12 mouse cellular contexts compared by ENCODE assay signal in the genomic region with DNA sequence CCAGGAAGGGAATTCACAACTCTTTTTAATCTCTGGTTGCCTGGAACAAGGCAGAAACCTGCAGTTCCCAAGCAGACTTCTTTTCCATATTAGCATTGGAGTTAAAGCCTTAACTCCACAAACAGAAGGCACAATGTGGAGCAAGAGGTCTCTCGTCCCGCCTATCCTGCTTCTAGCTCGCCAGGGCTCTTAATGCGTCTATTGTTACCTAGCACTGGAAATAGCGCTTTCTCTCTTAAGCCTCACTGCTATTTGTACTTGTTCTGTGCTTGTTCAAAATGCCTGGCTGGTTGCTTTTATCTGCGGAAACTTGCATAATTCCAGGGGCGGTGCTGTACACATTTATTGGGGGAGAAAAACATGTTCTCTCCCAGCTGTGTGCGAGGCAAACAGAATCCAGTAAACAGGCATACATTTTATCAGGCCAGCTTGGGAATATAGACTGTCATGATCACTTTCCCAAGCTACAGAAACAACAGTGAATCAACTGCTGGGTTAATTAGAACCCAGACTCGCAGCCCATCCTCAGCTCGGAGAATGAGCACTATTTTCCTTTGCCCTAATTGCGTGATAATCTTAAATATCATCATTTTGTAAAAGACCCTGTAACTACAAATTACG. TPM values are rescaled to one million over a fixed set of nuclear protein-coding genes. Genes with fewer than 3 reads are reported as not detected.
DNase-seq lines count a peak whose midpoint lies in the region; ATAC-seq and TF ChIP-seq lines count a peak whose summit lies in the region.
"Had no signal": no experiment of that assay in that cellular context is flagged by ENCODE, and none has a peak within 500 bp of the region (broad histone marks: within the 10 kb centered on the region; RNA-seq: fewer than 3 reads in every experiment).

No protein-coding gene starts in this region.

- no peaks in the 10 kb centered on the region for H3K27me3 ChIP-seq in heart, embryonic 16.5 days (ENCODE audit: control insufficient read depth, insufficient read depth, low read length)
- H3K27me3 ChIP-seq in heart, embryonic 11.5 days (ENCODE audit: control insufficient read depth, insufficient read depth, low read length) = no peaks in the 10 kb centered on the region
- H3K27me3 ChIP-seq in forebrain, embryonic 16.5 days (replicated peaks; ENCODE audit: control insufficient read depth, insufficient read depth, low read length) = no peaks in the 10 kb centered on the region
- no peaks in the 10 kb centered on the region for H3K27me3 ChIP-seq in midbrain, embryonic 14.5 days (ENCODE audit: control insufficient read depth, insufficient read depth, low read length)

- intact Hi-C loops in gastrocnemius, adult 2 months (cut with DNase I) = loop anchor here (5.0 to 10.0 kb wide), 3 partner anchors 62 to 430 kb away; no protein-coding TSS in a partner anchor
- intact Hi-C loops in left cerebral cortex, adult 2 months (cut with DNase I) = loop anchor here (5.0 to 10.0 kb wide), 3 partner anchors 160 to 442 kb away; a partner anchor contains a TSS

- H3K4me1 ChIP-seq in heart, embryonic 16.5 days (ENCODE audit: control insufficient read depth, insufficient read depth, low read length) = peaks cover 7% of the 10 kb centered on the region
- H3K4me1 ChIP-seq in heart, embryonic 11.5 days (ENCODE audit: control insufficient read depth, insufficient read depth, low read length) = no peaks in the 10 kb centered on the region
- peaks cover 11% of the 10 kb centered on the region; the same call in 1 of the 2 replicates for H3K4me1 ChIP-seq in forebrain, embryonic 16.5 days (replicated peaks; ENCODE audit: control insufficient read depth, insufficient read depth, low read length)
- peaks cover 5% of the 10 kb centered on the region; the same call in 1 of the 2 replicates for H3K4me1 ChIP-seq in midbrain, embryonic 14.5 days (ENCODE audit: control insufficient read depth, insufficient read depth, low read length)

- H3K4me2 ChIP-seq in heart, embryonic 16.5 days (ENCODE audit: low read depth, low read length) = no peak overlapping the region
- H3K4me2 ChIP-seq in heart, embryonic 11.5 days = no peak overlapping the region
- peak overlapping the region; percentile 24 for H3K4me2 ChIP-seq in forebrain, embryonic 16.5 days (ENCODE audit: low read length)
- peak overlapping the region; percentile 24 for H3K4me2 ChIP-seq in midbrain, embryonic 14.5 days (ENCODE audit: low read length)
- H3K4me2 ChIP-seq: liver, embryonic 11.5 days had no signal

- no peaks in the 10 kb centered on the region for H3K36me3 ChIP-seq in heart, embryonic 16.5 days (ENCODE audit: control insufficient read depth, insufficient read depth)
- H3K36me3 ChIP-seq in heart, embryonic 11.5 days (ENCODE audit: control insufficient read depth, insufficient read depth, low read length) = no peaks in the 10 kb centered on the region
- H3K36me3 ChIP-seq in forebrain, embryonic 16.5 days (ENCODE audit: control insufficient read depth, insufficient read depth) = no peaks in the 10 kb centered on the region
- H3K36me3 ChIP-seq in midbrain, embryonic 14.5 days (ENCODE audit: control insufficient read depth, insufficient read depth, low read length) = no peaks in the 10 kb centered on the region

- ATAC-seq in heart, embryonic 16.5 days (replicated peaks; ENCODE audit: extremely low read depth, insufficient read depth, low FRiP score) = no peak
- ATAC-seq in heart, embryonic 11.5 days (replicated peaks; ENCODE audit: insufficient number of reproducible peaks, low FRiP score, low TSS enrichment) = no peak
- ATAC-seq in forebrain, embryonic 16.5 days = peak; percentile 71
- peak; percentile 19; the same call in 1 of the 2 replicates for ATAC-seq in midbrain, embryonic 14.5 days (ENCODE audit: low FRiP score, low TSS enrichment)

- no peaks in the 10 kb centered on the region for H3K9me3 ChIP-seq in heart, embryonic 16.5 days (replicated peaks; ENCODE audit: control insufficient read depth, low read length)
- H3K9me3 ChIP-seq in heart, embryonic 11.5 days (replicated peaks; ENCODE audit: control insufficient read depth, low read length) = no peaks in the 10 kb centered on the region
- no peaks in the 10 kb centered on the region for H3K9me3 ChIP-seq in forebrain, embryonic 16.5 days (ENCODE audit: control insufficient read depth, low read length)
- H3K9me3 ChIP-seq in midbrain, embryonic 14.5 days (ENCODE audit: control insufficient read depth, low read length) = no peaks in the 10 kb centered on the region

- DNase-seq in embryo, embryonic 11 days = peak; percentile 36
- DNase-seq in midbrain, embryonic 14.5 days = peak; percentile 61
- no peak for DNase-seq in gastrocnemius, adult 2 months
- DNase-seq in ovary, adult 18-20 months (ENCODE audit: low spot score) = no peak
- no peak for DNase-seq in left cerebral cortex, adult 2 months (ENCODE audit: extremely low spot score in 1 of 2, low spot score in 2 of 2)
- DNase-seq: cerebellum, postnatal 14 days; kidney, adult 8-10 months had no signal

- no peak overlapping the region for H3K27ac ChIP-seq in heart, embryonic 16.5 days (ENCODE audit: low read length)
- H3K27ac ChIP-seq in heart, embryonic 11.5 days (ENCODE audit: low read depth, low read length) = no peak overlapping the region
- no peak overlapping the region for H3K27ac ChIP-seq in forebrain, embryonic 16.5 days (ENCODE audit: low read length)
- no peak overlapping the region for H3K27ac ChIP-seq in midbrain, embryonic 14.5 days (replicated peaks; ENCODE audit: low read depth, low read length)
- no peak overlapping the region for H3K27ac ChIP-seq in gastrocnemius, adult 2 months
- no peak overlapping the region for H3K27ac ChIP-seq in left cerebral cortex, adult 2 months

- WGBS in heart, embryonic 16.5 days = 51% methylated on average over 12 of the region's 12 CpGs
- WGBS in heart, embryonic 11.5 days (ENCODE audit: insufficient replicate concordance) = 56% methylated on average over 12 of the region's 12 CpGs
- WGBS in forebrain, embryonic 16.5 days = 6% methylated on average over 12 of the region's 12 CpGs
- 19% methylated on average over 12 of the region's 12 CpGs for WGBS in midbrain, embryonic 14.5 days

- no peak for TF ChIP-seq CTCF in gastrocnemius, adult 2 months (IDR thresholded peaks at IDR 0.05)
- no peak for TF ChIP-seq CTCF in left cerebral cortex, adult 2 months (IDR thresholded peaks at IDR 0.05)

- 0 out of 2 replicates have a peak overlapping the region, but pooled peaks have one; percentile 1 for H3K9ac ChIP-seq in heart, embryonic 16.5 days (ENCODE audit: low read length)
- no peak overlapping the region for H3K9ac ChIP-seq in heart, embryonic 11.5 days (ENCODE audit: low read depth, low read length)
- H3K9ac ChIP-seq in forebrain, embryonic 16.5 days (replicated peaks; ENCODE audit: low read depth, low read length) = no peak overlapping the region; the same call in 1 of the 2 replicates
- H3K9ac ChIP-seq in midbrain, embryonic 14.5 days (replicated peaks; ENCODE audit: low read length) = no peak overlapping the region

- no peak overlapping the region for H3K4me3 ChIP-seq in heart, embryonic 16.5 days (ENCODE audit: low read length)
- H3K4me3 ChIP-seq in heart, embryonic 11.5 days (ENCODE audit: low read depth, low read length) = no peak overlapping the region
- H3K4me3 ChIP-seq in forebrain, embryonic 16.5 days (replicated peaks; ENCODE audit: low read length) = peak overlapping the region; percentile 2; the same call in 1 of the 2 replicates
- no peak overlapping the region for H3K4me3 ChIP-seq in midbrain, embryonic 14.5 days (replicated peaks; ENCODE audit: low read depth, low read length)
- no peak overlapping the region for H3K4me3 ChIP-seq in gastrocnemius, adult 2 months
- H3K4me3 ChIP-seq in left cerebral cortex, adult 2 months = no peak overlapping the region

RNA-seq across cellular contexts. Expression of a gene that starts 41.2 kb away (rescaled TPM):
- polyA plus RNA-seq in heart, embryonic 16.5 days (2015; fragmentation: Nextera tagmentation; extraction: Ambion mirVana) = 54.2 and 59.9 TPM in 2 replicates
- 50.5 and 64.4 TPM in 2 replicates for polyA plus RNA-seq in heart, embryonic 11.5 days (2014; fragmentation: Nextera tagmentation; extraction: Ambion mirVana)
- polyA plus RNA-seq in forebrain, embryonic 16.5 days (2015; fragmentation: Nextera tagmentation; extraction: Ambion mirVana) = 0.04 and 0.10 TPM in 2 replicates
- polyA plus RNA-seq in midbrain, embryonic 14.5 days (2014; fragmentation: Nextera tagmentation; extraction: Ambion mirVana) = 0.09 TPM in 1 of 2 replicates, not detected in the other
- 100 to 1,000 TPM; 491 to 601 TPM for total RNA-seq in gastrocnemius, adult 2 months (2021)
- under 1 TPM in 1 of 2 experiments, not detected in 1; 0.07 TPM for total RNA-seq in left cerebral cortex, adult 2 months (2021)
- total RNA-seq: monocyte, adult 5-6 weeks had no signal

RNA-seq across cellular contexts. Expression of a gene that starts 50.4 kb away (rescaled TPM):
- polyA plus RNA-seq in heart, embryonic 16.5 days (2015; fragmentation: Nextera tagmentation; extraction: Ambion mirVana) = 19.5 and 23.6 TPM in 2 replicates
- polyA plus RNA-seq in heart, embryonic 11.5 days (2014; fragmentation: Nextera tagmentation; extraction: Ambion mirVana) = 11.2 and 13.4 TPM in 2 replicates
- polyA plus RNA-seq in forebrain, embryonic 16.5 days (2015; fragmentation: Nextera tagmentation; extraction: Ambion mirVana) = 7.7 and 9.3 TPM in 2 replicates
- 5.1 and 7.1 TPM in 2 replicates for polyA plus RNA-seq in midbrain, embryonic 14.5 days (2014; fragmentation: Nextera tagmentation; extraction: Ambion mirVana)
- under 1 TPM; 0.71 to 0.84 TPM for total RNA-seq in gastrocnemius, adult 2 months (2021)
- total RNA-seq in left cerebral cortex, adult 2 months (2021) = 1 to 10 TPM; 5.7 to 6.1 TPM

Comparison
In these comparisons a context has a peak if more than half of its experiments do, and no peak if none do; other contexts are left out.
1. ATAC-seq: peak in forebrain, embryonic 16.5 days (single experiment) and midbrain, embryonic 14.5 days (single experiment); none in heart, embryonic 16.5 days (single experiment) and heart, embryonic 11.5 days (single experiment).
2. H3K4me2 ChIP-seq: peak in forebrain, embryonic 16.5 days (single experiment) and midbrain, embryonic 14.5 days (single experiment); none in heart, embryonic 16.5 days (single experiment) and heart, embryonic 11.5 days (single experiment).
3. DNase-seq: peak in embryo, embryonic 11 days (single experiment) and midbrain, embryonic 14.5 days (single experiment); none in gastrocnemius, adult 2 months (single experiment), ovary, adult 18-20 months (single experiment) and left cerebral cortex, adult 2 months (0 of 2).
4. RNA of a gene that starts 41.2 kb away (polyA plus RNA-seq): 54.2 to 59.9 TPM in heart, embryonic 16.5 days and 50.5 to 64.4 TPM in heart, embryonic 11.5 days; 0.04 to 0.10 TPM in forebrain, embryonic 16.5 days and 0.09 TPM in midbrain, embryonic 14.5 days; every median in the first group is over 10 times any median in the second.